Mouse (Mus musculus) embryo, embryonic 10.5 days (tissue): ENCODE results near the gene Wrnip1.
A peak's percentile ranks its signal among the peaks of the same experiment; 100 is the strongest.

Experiments used
- DNase-seq: peaks from one replicate; pipeline ENCODE4 v3.0.0-alpha.2; 2015; ENCODE audit warnings: low spot score

Wrnip1 gene

GRCm38 (mm10) chr13:32801693-32802221 is at the start of gene Wrnip1:
Gene Wrnip1, plus strand, starts transcription at chr13:32802038.
- DNase-seq = peak; percentile 100

GRCm38 (mm10) chr13:32752066-32752657 is 49.7 kb upstream of the Wrnip1 start:
- peak; percentile 42 for DNase-seq

GRCm38 (mm10) chr13:32759036-32759435 is 42.8 kb upstream of the Wrnip1 start:
- DNase-seq = no peak

DNA sequence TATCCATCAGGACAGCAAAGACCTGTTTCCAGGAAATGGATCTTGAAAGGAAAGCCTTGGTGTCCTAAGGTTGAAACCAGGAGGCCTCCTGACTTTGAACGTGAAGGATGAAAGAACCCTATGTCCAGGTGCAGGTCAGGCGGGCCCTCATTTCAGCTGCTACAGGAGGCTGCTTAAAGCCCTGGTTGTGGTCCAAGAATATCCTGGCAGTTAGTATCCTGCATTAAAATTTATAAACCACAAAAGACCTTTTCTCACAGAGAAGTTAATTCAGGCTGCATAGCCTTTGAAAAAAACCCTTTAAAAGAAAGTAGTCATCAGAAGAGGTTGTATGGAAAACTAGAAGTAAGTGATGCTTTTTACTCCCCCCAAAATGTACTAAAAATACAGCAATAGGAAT is 41.0 kb upstream of the Wrnip1 start:
- DNase-seq = no peak

- DNase-seq = no peak
Measured at GRCm38 (mm10) chr13:32763141-32763540, 38.7 kb upstream of the Wrnip1 start.

GRCm38 (mm10) chr13:32764448-32764847 is 37.4 kb upstream of the Wrnip1 start:
- no peak for DNase-seq

GRCm38 (mm10) chr13:32768104-32768503 is 33.7 kb upstream of the Wrnip1 start:
- peak; percentile 72 for DNase-seq

DNA sequence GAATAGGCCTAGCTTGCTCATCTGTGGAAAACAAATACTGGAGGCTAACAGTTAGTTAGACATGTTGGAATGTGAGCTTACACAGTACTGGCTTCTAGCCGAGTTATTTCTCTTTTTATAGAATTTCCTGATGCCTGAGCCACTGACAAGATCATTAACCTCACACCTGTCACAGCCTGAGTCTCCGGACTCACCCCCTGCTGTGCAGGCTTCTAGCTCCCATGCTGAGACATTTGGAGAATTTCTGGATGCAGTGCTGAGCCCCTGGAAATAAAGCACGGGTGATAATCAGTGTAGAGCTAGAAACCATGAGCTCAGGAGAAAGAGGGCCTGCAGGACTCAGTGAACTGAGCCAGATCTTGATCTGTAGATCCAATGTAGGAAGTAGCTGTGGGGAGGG is 31.9 kb upstream of the Wrnip1 start:
- no peak for DNase-seq

DNA sequence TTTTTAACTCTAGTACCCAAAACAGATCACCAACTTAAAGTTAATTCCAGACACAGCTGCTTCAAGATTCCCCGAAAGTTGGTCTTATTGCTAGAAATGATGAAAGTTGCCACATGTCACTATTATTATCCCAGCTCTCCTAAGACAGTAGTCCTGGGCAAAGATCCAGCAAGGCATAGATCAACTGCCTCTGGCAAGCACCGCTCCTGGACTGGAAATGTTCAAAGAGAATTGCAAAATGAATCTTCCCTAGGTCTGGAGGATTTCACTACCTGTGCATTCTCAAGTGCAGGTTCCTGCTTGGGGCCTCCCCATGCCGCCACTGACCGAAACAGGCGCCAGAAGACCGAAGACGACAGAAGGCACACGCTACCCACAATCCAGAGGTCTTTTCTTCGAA is 25.9 kb upstream of the Wrnip1 start:
- no peak for DNase-seq

- DNase-seq = no peak
Measured at GRCm38 (mm10) chr13:32776350-32776749, 25.5 kb upstream of the Wrnip1 start.

- no peak for DNase-seq
Measured at GRCm38 (mm10) chr13:32778861-32779260, 23.0 kb upstream of the Wrnip1 start.

- peak; percentile 21 for DNase-seq
Measured at GRCm38 (mm10) chr13:32783055-32783454, 18.8 kb upstream of the Wrnip1 start.

GRCm38 (mm10) chr13:32783816-32784215 is 18.0 kb upstream of the Wrnip1 start, which contains the start of gene Mylk4:
Gene Mylk4, minus strand, starts transcription at chr13:32783954.
- DNase-seq = no peak

- no peak for DNase-seq
Measured at GRCm38 (mm10) chr13:32787584-32787983, 14.3 kb upstream of the Wrnip1 start.

GRCm38 (mm10) chr13:32789781-32790180 is 12.1 kb upstream of the Wrnip1 start:
- DNase-seq = no peak

- DNase-seq = no peak
Measured at GRCm38 (mm10) chr13:32794619-32795018, 7.2 kb upstream of the Wrnip1 start.

DNA sequence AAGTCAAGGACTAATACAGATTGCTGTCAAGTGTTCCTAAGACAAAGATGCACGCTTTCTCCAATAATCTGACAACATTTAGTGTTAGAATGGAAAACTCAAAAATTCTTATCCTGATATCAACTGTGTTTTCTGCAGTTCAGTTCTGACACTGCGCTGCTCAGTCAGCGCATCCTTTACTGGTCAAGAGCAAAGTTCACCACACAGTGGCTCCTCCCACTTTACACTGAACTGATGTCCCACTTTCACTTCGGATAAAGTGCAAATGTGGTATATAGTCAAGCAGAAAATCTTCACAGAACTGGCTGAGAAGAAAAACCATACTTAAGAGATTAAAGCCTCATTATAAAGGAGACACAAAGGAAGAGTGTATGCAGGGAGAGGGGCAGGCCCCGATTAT is 6.7 kb upstream of the Wrnip1 start:
- DNase-seq = no peak

DNA sequence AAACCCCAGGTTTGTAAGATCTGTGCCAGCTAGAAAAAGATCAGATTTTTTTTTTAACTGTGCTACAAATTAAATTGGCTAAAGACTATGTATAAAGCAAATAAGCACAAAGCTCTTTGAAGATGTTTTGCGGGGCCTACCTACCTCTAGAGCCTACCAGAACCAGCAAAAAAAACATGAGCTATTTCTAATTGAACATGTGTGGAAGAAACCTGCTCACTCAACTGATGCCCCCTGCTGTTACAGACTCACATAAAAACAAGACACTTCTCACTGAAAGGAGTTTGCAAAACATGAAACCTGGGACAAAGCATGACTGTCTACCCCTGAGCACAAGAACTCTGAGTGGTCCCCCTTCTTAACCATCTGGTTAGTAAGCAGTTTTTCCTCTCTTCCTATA is 4.8 kb upstream of the Wrnip1 start:
- peak; percentile 12 for DNase-seq

GRCm38 (mm10) chr13:32799131-32799530 is 2.7 kb upstream of the Wrnip1 start:
- DNase-seq = peak; percentile 55

- DNase-seq = peak; percentile 36
Measured at GRCm38 (mm10) chr13:32800859-32801258, 979 bp upstream of the Wrnip1 start.

DNA sequence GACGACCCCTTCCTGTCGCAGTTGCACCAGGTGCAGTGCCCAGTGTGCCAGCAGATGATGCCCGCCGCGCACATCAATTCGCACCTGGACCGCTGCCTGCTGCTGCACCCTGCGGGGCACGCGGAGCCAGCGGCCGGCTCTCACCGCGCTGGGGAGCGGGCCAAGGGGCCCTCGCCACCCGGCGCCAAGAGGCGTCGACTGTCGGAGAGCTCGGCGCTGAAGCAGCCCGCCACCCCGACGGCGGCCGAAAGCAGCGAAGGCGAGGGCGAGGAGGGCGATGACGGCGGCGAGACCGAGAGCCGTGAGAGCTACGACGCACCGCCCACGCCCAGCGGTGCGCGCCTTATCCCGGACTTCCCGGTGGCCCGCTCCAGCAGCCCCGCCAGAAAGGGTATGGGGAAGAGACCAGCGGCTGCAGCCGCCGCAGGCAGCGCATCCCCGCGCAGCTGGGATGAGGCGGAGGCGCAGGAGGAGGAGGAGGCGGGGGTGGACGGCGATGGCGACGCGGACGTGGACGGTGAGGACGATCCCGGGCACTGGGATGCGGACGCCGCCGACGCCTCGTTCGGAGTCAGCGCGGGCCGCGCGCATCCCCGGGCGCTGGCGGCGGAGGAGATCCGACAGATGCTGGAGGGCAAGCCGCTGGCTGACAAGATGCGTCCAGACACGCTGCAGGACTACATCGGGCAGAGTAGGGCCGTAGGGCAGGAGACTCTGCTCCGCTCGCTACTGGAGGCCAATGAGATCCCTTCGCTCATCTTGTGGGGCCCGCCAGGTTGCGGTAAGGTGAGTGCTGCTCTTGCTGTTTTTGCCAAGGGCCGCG is 632 bp downstream of the Wrnip1 start, which contains the start of gene D930007J09Rik:
Gene D930007J09Rik, minus strand, starts transcription at position 591 of the 823 bp plus-strand sequence.
- DNase-seq = peak; percentile 44

DNA sequence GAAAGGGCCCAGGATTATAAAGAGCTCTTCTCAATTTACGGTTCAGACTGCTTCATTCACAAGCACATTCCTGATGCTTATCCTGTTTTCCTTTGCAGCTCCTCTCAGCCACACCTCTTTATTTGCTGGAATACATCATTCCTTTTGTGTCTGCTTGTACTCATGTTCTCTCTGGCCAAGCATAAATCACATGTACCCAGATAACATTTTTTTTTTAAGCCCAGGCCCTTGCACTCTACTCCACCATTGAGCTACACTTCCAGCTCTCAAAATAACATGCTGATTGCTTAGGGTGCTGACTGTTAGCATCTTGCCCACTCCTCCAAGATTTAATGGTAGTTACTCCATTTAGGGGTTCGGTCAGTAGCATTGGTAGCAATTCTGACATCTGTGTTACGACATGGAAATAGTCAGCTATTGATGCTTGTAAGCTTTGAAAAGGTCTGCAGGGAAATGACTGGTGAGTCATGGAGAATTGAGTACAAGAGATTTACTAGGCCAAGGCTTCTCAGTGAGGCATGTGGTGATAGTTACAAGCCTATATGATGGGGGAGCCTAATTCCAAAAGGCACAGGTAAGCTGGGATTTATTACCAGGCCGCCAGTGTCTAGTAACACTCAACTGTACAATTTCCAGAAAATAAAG is 2.0 kb downstream of the Wrnip1 start:
- DNase-seq = no peak

- no peak for DNase-seq
Measured at GRCm38 (mm10) chr13:32806820-32807219, 5.0 kb downstream of the Wrnip1 start.
